Mouse (Mus musculus) liver, postnatal 0 days (tissue): Measurements from ENCODE around the gene Ttc28. TPM values are rescaled to one million over a fixed set of nuclear protein-coding genes. Genes with fewer than 3 reads are reported as not detected.
A peak's percentile ranks its signal among the peaks of the same experiment; 100 is the strongest.

ENCODE experiments used
- ATAC-seq: fragments of 200-750 bp; cut with Nextera tagmentation; 2 replicates; pipeline ENCODE4 v1.8.0; 2017; ENCODE audit warnings: mild to moderate bottlenecking, moderate library complexity
- DNase-seq: peaks from one replicate; pipeline ENCODE4 v3.0.0-alpha.2; 2016
- H3K27ac ChIP-seq: fragments of 300-500 bp; sonication (generic); 2 replicates; pipeline ENCODE4 v1.5.1; 2014; ENCODE audit warnings: antibody characterized with exemption, moderate library complexity, mild to moderate bottlenecking, low read depth
- H3K27me3 ChIP-seq: fragments of 300-500 bp; sonication (generic); 2 replicates; pipeline ENCODE4 v1.6.1; 2014; ENCODE audit warnings: low read length, control low read depth, mixed read lengths; ENCODE audit not compliant: insufficient read depth
- H3K36me3 ChIP-seq: fragments of 300-500 bp; sonication (generic); replicated peaks from 2 replicates; pipeline ENCODE4 v1.6.1; 2014; ENCODE audit warnings: mild to moderate bottlenecking, control low read depth, low read length, moderate library complexity, mixed read lengths; ENCODE audit not compliant: insufficient read depth
- H3K4me1 ChIP-seq: fragments of 300-500 bp; sonication (generic); 2 replicates; pipeline ENCODE4 v1.6.1; 2014; ENCODE audit warnings: antibody characterized with exemption, mild to moderate bottlenecking, control low read depth; ENCODE audit not compliant: insufficient read depth
- H3K4me2 ChIP-seq: fragments of 300-500 bp; sonication (generic); 2 replicates; pipeline ENCODE4 v1.6.1; 2014; ENCODE audit warnings: low read depth, mild to moderate bottlenecking, low read length, moderate library complexity, mixed read lengths
- H3K4me3 ChIP-seq: fragments of 300-500 bp; sonication (generic); 2 replicates; pipeline ENCODE4 v1.5.1; 2014; ENCODE audit warnings: low read depth, low read length
- H3K9ac ChIP-seq: fragments of 300-500 bp; sonication (generic); replicated peaks from 2 replicates; pipeline ENCODE4 v1.6.1; 2014; ENCODE audit warnings: mild to moderate bottlenecking, moderate library complexity
- H3K9me3 ChIP-seq: fragments of 300-500 bp; sonication (generic); 2 replicates; pipeline ENCODE4 v1.6.1; 2016; ENCODE audit warnings: mild to moderate bottlenecking, control low read depth, low read length, mixed read lengths
- CTCF ChIP-seq: sonication (generic); IDR thresholded peaks from 2 replicates; pipeline ENCODE4 v1.5.1; 2016; ENCODE audit warnings: antibody characterized with exemption, low read depth
- EP300 ChIP-seq: IDR thresholded peaks from 2 replicates; pipeline ENCODE4 v1.6.1; 2016; ENCODE audit warnings: antibody characterized with exemption, low read depth, mild to moderate bottlenecking
- WGBS: fragments of 180-500 bp; shearing (Covaris S2); extraction: QIAGEN DNeasy Blood & Tissue Kit; methylation state at CpG from one replicate; pipeline ENCODE4 v1.1.7; 2014; ENCODE audit not compliant: insufficient replicate concordance; 5-methylcytosine and 5-hydroxymethylcytosine counted together
- microRNA counts: library from miRNA; unstranded; fragments of <30 nt; microRNA quantifications from one replicate; lab custom pipeline; 2015
- microRNA-seq: library from miRNA; unstranded; fragments of <30 nt; microRNA quantifications from one replicate; pipeline ENCODE4, GENCODE M21; 2016
- polyA plus RNA-seq: library from polyadenylated mRNA; unstranded; fragments of >200 nt; fragmentation: Nextera tagmentation; extraction: Ambion mirVana; gene quantifications from 2 replicates; pipeline ENCODE4 v1.2.1, GENCODE M21; 2015

Gene Ttc28
- polyA plus RNA-seq, 1 experiment from 2014 or later = 0.73 TPM

- 56% methylated on average over 8 of the region's 8 CpGs for WGBS
- H3K27me3 ChIP-seq = no peaks in the 10 kb centered on the region
These were observed 456.5 kb downstream of the Ttc28 start for GRCm38 (mm10) chr5:111335939-111336691.

More at GRCm38 (mm10) chr5:111335939-111336691, 456.5 kb downstream of the Ttc28 start:
- no peaks in the 10 kb centered on the region for H3K9me3 ChIP-seq
- TF ChIP-seq CTCF (no peak), EP300 (no peak)
- DNase-seq (peak; percentile 37), ATAC-seq (peak; percentile 82)
- no peak overlapping the region for H3K9ac ChIP-seq
- H3K36me3 ChIP-seq = peaks cover 19% of the 10 kb centered on the region
- 0 out of 2 replicates have a peak overlapping the region, but pooled peaks have one; percentile 9 for H3K4me3 ChIP-seq
- peak overlapping the region; percentile 63 for H3K27ac ChIP-seq
- H3K4me1 ChIP-seq = peaks cover 26% of the 10 kb centered on the region
- peak overlapping the region; percentile 56 for H3K4me2 ChIP-seq

MicroRNA genes within 50 kb of the gene (microRNA counts, 519-probe panel; counts per million panel counts)
- microRNA mmu-miR-701 (lab: Ali Mortazavi, UCI) = not detected

Small RNA genes lying within 50 kb of the gene (microRNA-seq; reads per million reads assigned to microRNA genes)
- gene Mir701 = 39.7 reads per million, percentile 34 among the genes with 10 or more reads in this experiment

Other genes starting within 250 kb of the Ttc28 start
- 14.8 and 19.6 TPM in 2 replicates for gene Noc4l, start 226.4 kb upstream of the Ttc28 start, polyA plus RNA-seq
- 7.5 and 7.9 TPM in 2 replicates for gene Ddx51, start 226.4 kb upstream of the Ttc28 start, polyA plus RNA-seq
- gene Ep400, start 109.1 kb upstream of the Ttc28 start, polyA plus RNA-seq = 9.3 and 10.6 TPM in 2 replicates
- gene Pus1, start 99.1 kb upstream of the Ttc28 start, polyA plus RNA-seq = 16.9 and 19.0 TPM in 2 replicates
- gene Ulk1, start 69.7 kb upstream of the Ttc28 start, polyA plus RNA-seq = 7.9 and 8.1 TPM in 2 replicates
- 41.5 and 47.7 TPM in 2 replicates for gene Hscb, start 40.0 kb upstream of the Ttc28 start, polyA plus RNA-seq
- 9.2 and 13.2 TPM in 2 replicates for gene Chek2, start 39.8 kb upstream of the Ttc28 start, polyA plus RNA-seq